Mouse (Mus musculus): ENCODE results near the gene Dlst.
A peak's percentile ranks its signal among the peaks of the same experiment; 100 is the strongest.
"Not testable (repeated sequence)": the region's sequence is repeated elsewhere in the genome, so short reads cannot be mapped to it uniquely, and the experiment has no call there.

Gene Dlst

DNA sequence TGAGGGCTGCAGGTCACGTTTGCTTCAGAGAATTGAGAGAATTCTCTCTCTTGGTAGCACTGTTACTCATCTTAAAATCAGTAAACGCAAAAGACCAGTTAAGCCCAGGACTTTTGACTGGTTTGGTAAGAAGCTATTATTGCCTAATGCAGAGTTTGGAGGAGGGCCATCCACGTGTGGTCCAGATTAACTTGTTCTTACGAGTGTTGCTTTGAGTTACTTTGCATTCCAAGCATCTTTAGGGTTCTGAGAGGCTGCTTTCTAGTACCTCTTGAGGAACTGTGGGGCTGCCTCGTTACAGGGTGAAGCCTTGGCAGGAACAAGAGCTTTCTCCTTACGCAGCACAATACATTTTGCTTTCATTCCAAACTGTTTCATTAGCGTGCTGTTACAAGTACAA lies 5.0 kb downstream of the Dlst start:
- DNase-seq: no peak

- DNase-seq: no peak
Observed at GRCm38 (mm10) chr12:85121806-85122459, 11.3 kb downstream of the Dlst start.

DNA sequence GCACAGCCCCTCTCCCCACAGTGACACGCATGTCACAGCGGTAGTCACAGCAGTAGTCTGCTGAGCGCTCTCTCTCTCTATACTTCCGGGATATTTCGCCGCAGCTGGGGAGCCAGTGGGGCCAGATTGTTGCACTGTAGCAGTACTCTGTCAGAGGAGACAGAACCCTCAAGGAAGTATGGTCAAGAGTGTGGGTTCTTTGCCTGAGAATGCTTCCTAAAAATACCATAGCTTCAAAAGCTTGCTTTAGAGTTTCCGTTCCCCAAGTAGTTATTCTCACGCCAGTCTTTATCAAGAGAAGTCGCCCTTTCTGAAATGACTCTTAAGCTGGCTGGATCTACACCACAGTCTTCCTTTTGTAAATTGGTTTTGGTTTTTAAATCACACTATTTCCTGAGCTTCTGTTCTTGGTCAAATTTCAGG lies 12.5 kb downstream of the Dlst start:
- no peak for DNase-seq

DNA sequence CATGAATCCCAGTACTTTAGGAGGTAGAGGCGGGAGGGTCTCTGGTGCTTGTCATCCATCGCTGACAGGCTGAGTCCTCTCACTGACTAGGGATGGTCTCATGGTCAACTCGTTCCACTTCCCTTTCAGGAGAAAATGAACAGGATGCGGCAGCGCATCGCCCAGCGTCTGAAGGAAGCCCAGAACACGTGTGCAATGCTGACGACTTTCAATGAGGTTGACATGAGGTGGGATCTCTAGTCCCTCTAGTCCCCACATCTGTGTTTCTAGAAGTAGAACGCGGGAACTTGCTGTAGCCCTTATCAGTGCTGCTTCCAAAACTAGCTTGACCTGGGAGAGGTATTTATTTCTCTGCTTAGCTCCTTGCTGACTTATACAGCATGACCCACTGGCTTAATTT lies 13.0 kb downstream of the Dlst start:
- DNase-seq: no peak

- DNase-seq: no peak
Observed at GRCm38 (mm10) chr12:85124751-85125150, 14.1 kb downstream of the Dlst start.

DNA sequence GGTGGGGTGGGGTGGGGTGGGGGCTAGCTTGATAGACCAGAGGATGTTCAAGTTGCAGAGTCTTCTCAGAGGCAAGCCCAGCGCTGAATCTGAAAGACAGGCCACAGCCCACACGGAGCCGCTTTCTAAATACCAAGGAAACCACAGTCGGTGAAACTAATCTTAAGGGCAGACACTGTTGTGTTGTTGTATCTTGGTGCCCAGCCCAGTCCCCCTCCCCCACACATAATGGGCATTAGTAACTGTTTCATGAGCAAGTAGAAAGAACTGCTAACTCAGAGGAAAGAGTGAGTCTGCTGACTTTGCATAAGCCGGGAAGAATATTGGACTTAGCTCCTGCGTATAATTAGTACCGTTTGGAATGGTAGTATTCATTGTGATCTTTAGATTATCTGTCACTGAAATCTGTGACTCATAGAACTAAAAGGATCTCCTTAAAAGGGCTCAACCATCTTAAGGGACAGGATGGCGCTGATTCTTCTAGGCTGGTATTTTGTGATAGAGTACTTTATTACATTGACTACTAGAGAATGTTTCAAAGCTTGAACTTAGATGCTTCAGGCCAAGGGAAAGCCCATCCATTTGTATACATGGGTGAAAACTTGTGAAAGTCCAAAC lies 16.5 kb downstream of the Dlst start:
- no peak for DNase-seq

DNA sequence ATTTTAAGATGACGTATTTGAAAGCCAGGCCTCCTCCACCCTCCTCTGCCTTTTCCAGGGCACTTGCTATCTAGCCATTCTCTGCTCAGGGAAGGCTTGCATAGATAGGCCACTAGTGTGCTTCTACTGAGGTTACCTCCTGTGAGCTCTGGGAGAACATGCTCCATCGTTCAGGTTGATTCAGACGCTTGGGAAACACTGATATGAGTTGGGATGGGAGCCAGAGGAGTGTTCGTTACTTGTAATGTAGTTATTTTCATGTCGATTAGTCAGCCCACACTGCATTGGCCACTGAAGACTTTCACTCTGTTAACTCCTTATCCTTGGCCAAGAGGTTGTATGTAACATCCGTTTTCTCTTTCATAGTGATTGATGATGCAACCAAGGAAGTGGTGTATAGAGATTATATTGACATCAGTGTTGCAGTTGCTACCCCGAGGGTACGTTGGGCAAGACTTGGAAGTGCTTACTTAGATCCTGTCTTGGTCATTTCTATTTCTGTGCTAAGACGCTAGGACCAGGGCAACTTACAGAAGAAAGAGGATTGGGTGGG lies 18.9 kb downstream of the Dlst start:
- DNase-seq: no peak

GRCm38 (mm10) chr12:85131361-85131760 lies 20.7 kb downstream of the Dlst start:
- DNase-seq: no peak

- no peak for DNase-seq
Observed at GRCm38 (mm10) chr12:85134043-85134794, 23.6 kb downstream of the Dlst start.

DNA sequence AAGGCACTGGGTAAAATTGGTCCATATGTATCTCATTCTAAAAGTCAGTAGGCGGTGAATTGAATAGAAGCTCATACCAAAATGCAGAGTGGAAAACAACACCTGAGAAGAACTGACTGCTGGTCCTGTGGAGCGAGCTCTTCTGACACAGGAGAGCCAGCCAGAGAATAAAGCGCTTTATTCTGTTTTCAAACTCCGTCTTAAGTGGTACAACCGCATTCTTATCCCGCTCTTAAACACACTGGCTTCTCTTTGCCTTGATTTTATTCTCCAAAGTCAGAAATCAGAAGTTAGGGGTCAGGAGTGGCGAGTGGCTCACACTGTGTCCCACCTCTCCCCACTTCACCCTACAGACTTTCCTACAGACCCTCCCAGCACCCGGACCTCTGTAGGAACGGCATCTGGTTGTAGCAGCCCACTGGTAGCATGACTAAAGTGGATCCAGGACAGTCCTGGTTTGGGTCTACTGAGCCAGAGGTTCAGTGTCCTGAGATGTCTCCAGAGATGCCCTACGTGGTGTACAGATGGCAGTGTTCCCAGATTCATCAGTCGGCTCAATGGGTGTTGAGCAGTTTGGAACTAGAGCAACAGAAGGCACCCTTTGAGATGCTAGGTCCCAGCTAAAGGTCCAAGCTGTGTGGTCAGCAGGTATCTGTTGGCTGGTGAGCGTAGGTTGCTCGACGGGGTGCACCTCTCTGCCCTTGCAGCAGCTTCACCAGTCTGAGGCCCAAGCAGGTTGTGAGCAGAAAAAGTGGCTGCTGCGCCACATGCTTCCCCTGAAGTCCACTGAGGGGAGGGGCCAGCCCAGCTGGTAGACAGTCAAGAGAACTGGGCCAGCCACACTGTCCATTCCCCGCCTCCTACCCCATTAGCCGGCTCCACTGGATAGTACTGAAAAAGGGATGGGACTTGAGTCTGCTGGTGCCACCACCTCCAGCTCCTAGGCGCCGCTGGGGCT lies 25.2 kb downstream of the Dlst start:
- peak; percentile 46 to 53 for DNase-seq

- no peak for DNase-seq
Observed at GRCm38 (mm10) chr12:85136627-85137026, 26.0 kb downstream of the Dlst start.

GRCm38 (mm10) chr12:85140036-85140701 lies 29.5 kb downstream of the Dlst start:
- DNase-seq: no peak

- no peak for DNase-seq
Observed at GRCm38 (mm10) chr12:85141096-85141495, 30.5 kb downstream of the Dlst start.

GRCm38 (mm10) chr12:85142803-85143202 lies 32.2 kb downstream of the Dlst start:
- DNase-seq: peak; percentile 83 to 91

DNA sequence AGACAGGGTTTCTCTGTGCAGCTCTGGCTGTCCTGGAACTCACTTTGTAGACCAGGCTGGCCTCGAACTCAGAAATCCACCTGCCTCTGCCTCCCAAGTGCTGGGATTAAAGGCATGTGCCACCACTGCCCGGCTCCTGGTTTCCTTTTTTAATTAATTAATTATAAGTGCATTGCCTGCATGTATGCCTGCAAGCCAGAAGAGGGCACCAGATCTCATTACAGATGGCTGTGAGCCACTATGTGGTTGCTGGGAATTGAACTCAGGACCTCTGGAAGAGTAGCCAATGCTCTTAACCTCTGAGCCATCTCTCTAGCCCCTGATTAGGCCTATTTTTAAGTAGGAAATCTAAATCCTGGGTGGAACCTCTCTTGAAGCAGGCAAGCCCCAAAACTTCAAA lies 33.6 kb downstream of the Dlst start:
- DNase-seq: not testable (repeated sequence)

GRCm38 (mm10) chr12:85144821-85145220 lies 34.2 kb downstream of the Dlst start:
- no peak for DNase-seq

DNA sequence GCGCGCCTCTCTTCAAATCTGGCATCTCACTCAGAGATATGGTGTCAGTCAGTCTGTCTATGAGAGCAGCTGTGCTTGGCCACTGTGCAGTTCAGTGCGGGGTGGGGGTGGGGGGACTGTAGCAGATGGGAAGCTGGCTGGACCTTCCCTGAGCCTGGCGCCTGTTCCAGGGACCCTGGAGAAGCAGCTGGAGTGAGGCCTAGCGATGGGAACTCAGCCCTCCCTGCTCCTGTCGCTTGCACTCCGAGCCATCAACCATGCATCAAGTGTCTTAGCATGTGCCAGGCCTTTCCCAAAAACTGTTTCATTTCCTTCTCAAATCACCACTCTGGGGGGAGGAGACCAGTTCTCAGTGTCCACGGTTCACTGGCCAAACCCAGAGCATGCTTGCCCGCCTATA lies 35.0 kb downstream of the Dlst start:
- DNase-seq: no peak

DNA sequence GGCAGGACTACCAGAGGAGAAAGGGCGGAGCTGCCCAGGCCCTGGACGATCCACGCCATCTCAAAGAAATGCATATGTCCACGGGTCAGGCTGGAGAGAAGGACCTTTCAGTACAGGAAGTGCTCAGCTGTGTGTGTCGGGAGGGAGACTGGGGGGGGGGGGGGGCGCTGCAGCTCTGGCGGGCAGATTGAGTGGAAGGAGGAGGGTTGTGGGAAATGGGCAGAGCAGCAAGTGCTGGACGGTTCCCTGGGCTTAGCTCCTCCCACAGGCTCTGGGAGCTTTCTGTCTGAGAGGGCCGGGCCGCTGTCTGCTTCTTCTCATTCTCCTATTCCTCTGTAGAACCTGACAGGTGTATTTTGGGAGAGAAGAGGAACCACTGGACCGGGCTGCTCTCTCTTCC lies 35.7 kb downstream of the Dlst start:
- no peak for DNase-seq

GRCm38 (mm10) chr12:85146881-85147280 lies 36.2 kb downstream of the Dlst start:
- no peak for DNase-seq

DNA sequence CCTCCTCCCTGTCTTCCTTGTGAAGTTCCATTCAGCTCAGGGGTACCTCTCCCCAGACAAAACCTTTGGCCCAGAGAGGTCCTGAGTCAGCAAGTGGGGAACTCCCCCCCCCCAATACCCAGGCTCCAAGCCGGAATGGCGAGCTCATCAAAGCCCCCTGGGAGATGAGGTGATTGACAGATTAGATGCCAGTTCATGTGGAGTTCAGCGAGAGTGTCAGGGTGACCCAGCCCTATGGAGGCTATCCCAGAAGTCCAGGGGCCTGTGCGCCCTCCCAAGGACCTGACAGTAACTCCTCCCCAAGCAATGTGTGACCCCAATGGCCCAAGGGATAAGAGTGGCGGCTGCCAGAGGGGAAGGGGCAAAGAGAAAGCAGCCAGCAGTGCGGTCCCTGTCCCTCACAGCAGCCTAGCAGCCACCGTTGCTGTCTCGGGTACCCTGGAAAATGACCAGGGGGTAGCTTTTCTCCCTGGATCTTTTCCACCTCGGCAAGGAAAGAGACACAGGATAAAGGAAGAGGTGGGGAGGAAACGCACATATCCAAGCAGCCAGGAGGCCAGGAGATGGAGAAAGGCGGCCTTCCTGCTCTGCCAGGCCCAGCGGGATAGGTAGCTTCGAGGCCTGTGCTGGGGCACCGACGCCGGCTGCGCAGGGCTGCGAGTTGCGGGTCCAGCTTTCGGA lies 39.8 kb downstream of the Dlst start:
- no peak for DNase-seq

DNA sequence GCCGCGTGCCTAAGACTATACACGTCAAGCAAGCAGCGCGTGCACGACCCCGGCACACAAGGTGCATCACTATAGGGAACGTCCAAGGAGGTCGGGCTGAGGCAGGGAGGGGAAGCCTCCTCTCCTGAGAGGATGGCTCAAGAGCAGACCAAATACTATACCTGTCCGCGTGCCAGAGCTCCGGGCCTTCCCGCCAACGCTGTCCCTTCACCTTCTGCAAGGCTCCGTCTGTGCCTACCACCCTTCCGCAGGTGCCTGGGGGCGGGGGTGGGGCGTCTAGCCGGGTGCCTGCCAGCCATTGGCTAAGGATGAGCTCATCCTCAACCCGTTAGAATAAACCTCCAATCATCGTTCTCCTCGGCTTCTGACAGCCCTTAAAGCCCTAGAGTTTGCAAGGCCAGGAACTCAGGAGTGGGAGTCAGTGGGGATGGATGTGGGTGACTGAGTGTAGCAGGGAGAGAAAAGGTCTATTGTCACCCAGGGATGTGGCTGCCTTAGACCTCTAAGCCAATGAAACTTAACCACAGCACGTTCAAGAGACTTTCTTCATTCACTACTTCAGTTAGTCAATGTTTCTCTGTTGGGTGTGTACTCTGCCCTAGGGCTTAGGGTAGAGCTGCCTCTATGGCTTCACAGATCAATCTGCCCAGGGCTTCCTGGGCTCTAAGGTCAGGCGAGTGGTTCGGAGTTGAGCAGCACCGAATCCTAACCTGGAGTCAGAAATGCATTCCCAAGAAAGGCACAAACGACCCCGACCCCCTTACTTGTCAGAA lies 40.6 kb downstream of the Dlst start, which contains the start of gene Rps6kl1:
Gene Rps6kl1 (minus strand): TSS at position 263 of the 773 bp plus-strand sequence.
- peak; percentile 92 to 94 for DNase-seq

Data from cerebellum, postnatal 25 days (tissue).